Mouse (Mus musculus) embryonic facial prominence, embryonic 11.5 days (tissue): ENCODE results near the gene Fabp3. TPM values are rescaled to one million over a fixed set of nuclear protein-coding genes. Genes with fewer than 3 reads are reported as not detected.
A peak's percentile ranks its signal among the peaks of the same experiment; 100 is the strongest.

Source experiments
- ATAC-seq: fragments of 200-750 bp; cut with Nextera tagmentation; replicated peaks from 2 replicates; pipeline ENCODE4 v1.8.0; 2017; ENCODE audit warnings: low read depth; ENCODE audit not compliant: insufficient number of reproducible peaks, low FRiP score, low TSS enrichment
- DNase-seq: peaks from one replicate; pipeline ENCODE4 v3.0.0-alpha.2; 2015; ENCODE audit warnings: low spot score
- H3K27ac ChIP-seq: fragments of 300-500 bp; sonication (generic); replicated peaks from 2 replicates; pipeline ENCODE4 v1.5.1; 2014; ENCODE audit warnings: mild to moderate bottlenecking, low read depth, low read length, control low read depth
- H3K27me3 ChIP-seq: fragments of 300-500 bp; sonication (generic); 2 replicates; pipeline ENCODE4 v1.6.1; 2014; ENCODE audit warnings: mild to moderate bottlenecking, low read length, moderate library complexity, mixed read lengths; ENCODE audit not compliant: control insufficient read depth, insufficient read depth
- H3K36me3 ChIP-seq: fragments of 300-500 bp; sonication (generic); replicated peaks from 2 replicates; pipeline ENCODE4 v1.6.1; 2014; ENCODE audit warnings: low read depth, mild to moderate bottlenecking, low read length, moderate library complexity, mixed read lengths; ENCODE audit not compliant: control insufficient read depth, insufficient read depth
- H3K4me1 ChIP-seq: fragments of 300-500 bp; sonication (generic); 2 replicates; pipeline ENCODE4 v1.6.1; 2014; ENCODE audit warnings: low read length, mixed read lengths; ENCODE audit not compliant: control insufficient read depth, insufficient read depth
- H3K4me2 ChIP-seq: fragments of 300-500 bp; sonication (generic); 2 replicates; pipeline ENCODE4 v1.6.1; 2014; ENCODE audit warnings: low read depth, mild to moderate bottlenecking, control low read depth, low read length, moderate library complexity
- H3K4me3 ChIP-seq: fragments of 300-500 bp; sonication (generic); 2 replicates; pipeline ENCODE4 v1.5.1; 2014; ENCODE audit warnings: low read depth, low read length, control low read depth
- H3K9ac ChIP-seq: fragments of 300-500 bp; sonication (generic); replicated peaks from 2 replicates; pipeline ENCODE4 v1.6.1; 2014; ENCODE audit warnings: mild to moderate bottlenecking, control low read depth, low read length
- H3K9me3 ChIP-seq: fragments of 300-500 bp; sonication (generic); replicated peaks from 2 replicates; pipeline ENCODE4 v1.6.1; 2016; ENCODE audit warnings: mild to moderate bottlenecking, low read length, inconsistent platforms, mixed read lengths; ENCODE audit not compliant: control insufficient read depth
- WGBS: fragments of 180-500 bp; shearing (Covaris S2); extraction: QIAGEN DNeasy Blood & Tissue Kit; methylation state at CpG from one replicate; pipeline ENCODE4 v1.1.7; 2014; 5-methylcytosine and 5-hydroxymethylcytosine counted together
- polyA plus RNA-seq: library from polyadenylated mRNA; unstranded; fragments of >200 nt; fragmentation: Nextera tagmentation; extraction: Ambion mirVana; gene quantifications from 2 replicates; pipeline ENCODE4 v1.2.1, GENCODE M21; 2014

Fabp3 gene
- polyA plus RNA-seq, 1 experiment from 2014 or later, result 12.4 TPM

DNA sequence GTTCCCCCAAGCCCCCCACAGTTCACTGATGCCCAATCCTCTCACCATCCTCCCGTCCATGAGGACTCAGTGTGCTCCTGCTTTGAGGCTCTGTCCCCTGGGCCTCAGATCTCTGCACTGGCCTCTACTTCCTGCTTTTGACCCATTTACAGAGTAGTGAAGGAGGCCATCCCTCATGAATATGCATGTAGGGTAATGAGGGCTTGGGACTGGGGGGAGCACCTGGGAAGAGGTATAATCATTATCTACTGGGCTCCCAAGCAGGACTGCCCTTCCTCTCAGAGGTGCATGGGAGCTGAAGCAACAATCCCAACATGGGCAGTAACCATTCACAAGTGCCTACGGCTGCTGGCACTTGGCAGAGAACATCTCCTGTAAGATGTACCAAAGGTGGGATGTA is 29.3 kb upstream of the Fabp3 start, which contains the start of gene Serinc2:
TSS of gene Serinc2 (minus strand) at position 101 of the 400 bp plus-strand sequence.
- Histone ChIP-seq H3K4me1 (no peaks in the 10 kb centered on the region), H3K4me2 (no peak within 1 kb of the TSS), H3K27me3 (no peaks in the 10 kb centered on the region), H3K36me3 (no peaks in the 10 kb centered on the region), H3K4me3 (no peak within 1 kb of the TSS), H3K9me3 (no peaks in the 10 kb centered on the region), H3K9ac (no peak within 1 kb of the TSS), H3K27ac (no peak within 1 kb of the TSS)
- ATAC-seq (no peak), DNase-seq (no peak)
- WGBS, result 65% methylated on average over 2 of the region's 2 CpGs

DNA sequence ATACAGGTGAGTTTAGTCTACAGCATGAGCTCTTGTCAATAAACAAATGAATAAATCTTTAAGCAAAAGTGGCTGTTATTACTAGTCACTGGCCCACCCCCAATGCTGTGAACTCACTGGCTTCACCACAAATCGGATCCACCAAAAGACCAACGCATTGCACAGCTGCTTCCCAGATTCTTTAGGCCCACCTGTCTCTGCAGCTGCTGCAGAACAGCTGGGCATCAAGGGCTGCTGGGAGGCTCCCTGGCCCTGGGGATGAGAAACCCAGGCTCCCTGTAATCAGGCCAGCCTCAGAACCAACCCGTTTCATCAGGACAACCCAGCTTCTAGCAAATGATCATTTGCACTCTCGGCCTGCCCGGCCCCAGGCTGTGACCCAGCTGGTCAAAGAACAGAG is 25.5 kb upstream of the Fabp3 start:
- Histone ChIP-seq H3K9ac (no peak overlapping the region), H3K36me3 (no peaks in the 10 kb centered on the region), H3K27ac (no peak overlapping the region), H3K27me3 (no peaks in the 10 kb centered on the region), H3K9me3 (no peaks in the 10 kb centered on the region), H3K4me3 (no peak overlapping the region), H3K4me2 (no peak overlapping the region), H3K4me1 (no peaks in the 10 kb centered on the region)
- no peak for DNase-seq
- no peak for ATAC-seq
- WGBS, result 72% methylated on average over 5 of the region's 5 CpGs

- H3K9ac ChIP-seq, result no peak overlapping the region
- H3K36me3 ChIP-seq, result no peaks in the 10 kb centered on the region
- WGBS, result 85% methylated on average over 9 of the region's 9 CpGs
- H3K4me3 ChIP-seq, result no peak overlapping the region
- no peak for DNase-seq
- H3K4me2 ChIP-seq, result no peak overlapping the region
- no peak overlapping the region for H3K27ac ChIP-seq
- no peaks in the 10 kb centered on the region for H3K4me1 ChIP-seq
- H3K9me3 ChIP-seq, result no peaks in the 10 kb centered on the region
- H3K27me3 ChIP-seq, result no peaks in the 10 kb centered on the region
- ATAC-seq, result no peak
These were observed 24.6 kb upstream of the Fabp3 start for GRCm38 (mm10) chr4:130283826-130284225.

GRCm38 (mm10) chr4:130286531-130286930 is 21.9 kb upstream of the Fabp3 start:
- WGBS, result 51% methylated on average over 3 of the region's 3 CpGs
- Histone ChIP-seq H3K9ac (no peak overlapping the region), H3K36me3 (no peaks in the 10 kb centered on the region), H3K27ac (no peak overlapping the region), H3K4me1 (no peaks in the 10 kb centered on the region), H3K4me2 (no peak overlapping the region), H3K27me3 (no peaks in the 10 kb centered on the region), H3K4me3 (no peak overlapping the region), H3K9me3 (no peaks in the 10 kb centered on the region)
- DNase-seq (no peak), ATAC-seq (no peak)

DNA sequence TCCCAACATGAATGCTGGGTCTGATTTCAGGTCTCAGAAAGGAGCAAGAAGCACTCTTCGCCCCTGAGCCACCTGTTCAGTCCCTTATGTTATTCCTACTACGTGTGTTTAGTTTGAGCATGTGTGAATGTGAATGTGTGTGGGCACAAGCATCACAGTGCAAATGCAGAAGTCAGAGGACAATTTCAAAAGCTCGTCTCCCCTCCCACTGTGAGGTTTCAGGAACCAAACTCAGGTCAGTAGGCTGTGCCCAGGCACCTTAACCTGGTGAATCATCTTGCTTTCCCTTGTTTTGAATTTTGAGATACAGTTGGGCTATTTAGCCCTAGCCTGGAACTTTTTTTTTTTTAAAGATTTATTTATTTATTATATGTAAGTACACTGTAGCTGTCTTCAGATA is 18.6 kb upstream of the Fabp3 start:
- H3K27me3 ChIP-seq, result no peaks in the 10 kb centered on the region
- H3K9ac ChIP-seq, result no peak overlapping the region
- no peaks in the 10 kb centered on the region for H3K36me3 ChIP-seq
- no peak overlapping the region for H3K27ac ChIP-seq
- H3K4me3 ChIP-seq, result no peak overlapping the region
- DNase-seq (no peak), ATAC-seq (no peak)
- 75% methylated on average over 3 of the region's 3 CpGs for WGBS
- H3K4me2 ChIP-seq, result no peak overlapping the region
- H3K9me3 ChIP-seq, result no peaks in the 10 kb centered on the region
- no peaks in the 10 kb centered on the region for H3K4me1 ChIP-seq

DNA sequence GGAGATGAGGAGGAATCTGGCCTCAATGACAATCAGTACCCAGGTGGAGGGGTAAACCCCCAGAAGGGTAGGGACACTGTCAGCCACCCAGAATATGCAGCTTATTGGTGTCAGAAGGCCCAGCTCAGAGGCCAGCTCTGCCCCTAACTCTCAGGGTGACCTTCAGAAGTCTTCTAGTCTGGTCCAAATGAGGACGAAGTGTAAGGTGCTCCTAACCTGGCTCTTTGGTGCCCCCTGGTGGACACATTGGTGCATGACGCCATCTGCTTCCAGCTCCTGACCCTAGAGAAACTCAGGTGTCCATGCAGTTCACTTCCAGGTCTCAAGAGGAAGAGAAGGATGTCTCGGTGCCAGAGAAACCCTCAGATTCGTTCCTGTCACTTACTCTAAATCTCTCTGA is 16.1 kb upstream of the Fabp3 start:
- Histone ChIP-seq H3K36me3 (no peaks in the 10 kb centered on the region), H3K4me3 (no peak overlapping the region), H3K4me1 (no peaks in the 10 kb centered on the region), H3K27me3 (no peaks in the 10 kb centered on the region; the same call in 1 of the 2 replicates), H3K27ac (no peak overlapping the region), H3K4me2 (no peak overlapping the region), H3K9me3 (no peaks in the 10 kb centered on the region), H3K9ac (no peak overlapping the region)
- 3% methylated on average over 4 of the region's 4 CpGs for WGBS
- peak; percentile 90 for DNase-seq
- ATAC-seq, result 0 out of 2 replicates have a peak, but pooled peaks have one; percentile 62

DNA sequence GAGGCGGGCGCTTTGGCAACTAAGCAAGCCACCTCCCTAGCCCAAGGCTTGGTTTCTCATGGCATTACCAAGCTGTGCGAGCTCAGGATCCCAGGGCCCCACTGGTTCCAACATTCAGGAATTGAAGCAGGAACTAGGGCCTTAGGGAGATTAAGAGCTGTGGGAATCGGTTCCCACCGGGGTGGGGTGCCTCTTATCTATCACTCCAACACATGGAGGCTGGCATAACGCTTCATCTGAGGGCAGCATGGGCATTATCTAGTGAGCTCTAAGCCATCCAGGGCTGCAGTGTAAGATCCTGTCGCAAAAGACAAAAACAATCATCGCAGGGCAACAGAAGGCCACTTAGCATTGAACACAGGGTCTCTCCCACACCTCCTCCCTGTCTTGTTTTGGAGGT is 13.9 kb upstream of the Fabp3 start:
- WGBS, result 87% methylated on average over 8 of the region's 8 CpGs
- H3K4me3 ChIP-seq, result no peak overlapping the region
- DNase-seq, result no peak
- H3K9ac ChIP-seq, result no peak overlapping the region
- no peaks in the 10 kb centered on the region; the same call in 1 of the 2 replicates for H3K27me3 ChIP-seq
- no peaks in the 10 kb centered on the region for H3K9me3 ChIP-seq
- no peaks in the 10 kb centered on the region for H3K36me3 ChIP-seq
- no peaks in the 10 kb centered on the region for H3K4me1 ChIP-seq
- no peak for ATAC-seq
- H3K27ac ChIP-seq, result no peak overlapping the region
- H3K4me2 ChIP-seq, result no peak overlapping the region

DNA sequence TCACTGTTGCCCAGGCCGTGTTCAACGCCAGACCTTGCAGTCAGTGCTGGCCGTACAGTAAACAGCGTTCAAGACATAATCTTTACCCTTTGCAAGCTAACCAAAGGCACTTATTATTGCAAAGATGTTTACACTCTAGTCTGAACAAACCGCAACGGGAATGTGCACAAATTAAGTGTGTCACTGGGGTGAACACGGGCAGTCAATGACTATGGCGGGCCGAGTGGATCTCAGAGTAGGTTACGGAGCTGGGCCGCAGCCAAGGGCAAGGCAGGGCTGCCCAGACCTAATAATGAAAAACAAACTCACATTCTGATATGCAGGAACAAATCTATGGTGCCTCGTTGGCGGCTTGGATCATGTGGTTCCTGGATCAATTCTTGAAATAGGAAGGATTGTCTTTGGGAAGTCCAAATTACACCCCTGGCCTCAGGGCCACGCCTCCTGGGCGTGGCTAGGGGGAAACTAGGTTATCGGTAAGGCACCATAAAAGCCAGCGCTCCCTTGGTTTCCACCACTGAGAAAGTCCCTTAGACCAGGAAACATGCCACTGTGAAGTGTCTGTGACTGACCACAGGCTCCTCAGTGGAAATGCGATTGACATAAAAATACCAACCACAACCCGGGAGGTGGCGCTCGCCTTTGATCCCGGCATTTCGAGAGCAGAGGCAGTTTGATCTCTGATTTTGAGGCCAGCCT is 13.2 kb upstream of the Fabp3 start:
- Histone ChIP-seq H3K36me3 (no peaks in the 10 kb centered on the region), H3K4me1 (no peaks in the 10 kb centered on the region), H3K4me2 (no peak overlapping the region), H3K27me3 (no peaks in the 10 kb centered on the region; the same call in 1 of the 2 replicates), H3K9me3 (no peaks in the 10 kb centered on the region), H3K4me3 (no peak overlapping the region), H3K27ac (no peak overlapping the region), H3K9ac (no peak overlapping the region)
- no peak for ATAC-seq
- WGBS, result 56% methylated on average over 23 of the region's 23 CpGs
- DNase-seq, result no peak
